Mouse (Mus musculus) ES-E14 (cell line): ENCODE results near the gene Ak9.

Experiments
- CHD2 ChIP-seq: IDR thresholded peaks from 2 replicates; pipeline ENCODE4 v1.6.1; 2014; ENCODE audit warnings: mild to moderate bottlenecking, low read depth, low read length, inconsistent platforms
- HCFC1 ChIP-seq: IDR thresholded peaks from 2 replicates; pipeline ENCODE4 v1.6.1; 2012; ENCODE audit warnings: low read length, inconsistent platforms, borderline replicate concordance; ENCODE audit not compliant: insufficient read depth
- ZC3H11A ChIP-seq: IDR thresholded peaks from 2 replicates; pipeline ENCODE4 v1.6.1; 2012; ENCODE audit warnings: low read depth, mild to moderate bottlenecking, inconsistent platforms, low read length, borderline replicate concordance
- ZNF384 ChIP-seq: IDR thresholded peaks from 2 replicates; pipeline ENCODE4 v1.6.1; 2012; ENCODE audit warnings: low read depth, low read length, inconsistent platforms

- TF ChIP-seq ZNF384 (no peak), ZC3H11A (no peak), CHD2 (no peak), HCFC1 (no peak)
Measured at GRCm38 (mm10) chr10:41282086-41282485, 21.7 kb upstream of the Ak9 start.
